Mouse (Mus musculus) thymus, postnatal 25 days (tissue): Measurements from ENCODE around the gene Snap25.

ENCODE experiments used
- DNase-seq: peaks from one replicate; pipeline ENCODE4 v3.0.0; 2022

Gene Snap25

DNA sequence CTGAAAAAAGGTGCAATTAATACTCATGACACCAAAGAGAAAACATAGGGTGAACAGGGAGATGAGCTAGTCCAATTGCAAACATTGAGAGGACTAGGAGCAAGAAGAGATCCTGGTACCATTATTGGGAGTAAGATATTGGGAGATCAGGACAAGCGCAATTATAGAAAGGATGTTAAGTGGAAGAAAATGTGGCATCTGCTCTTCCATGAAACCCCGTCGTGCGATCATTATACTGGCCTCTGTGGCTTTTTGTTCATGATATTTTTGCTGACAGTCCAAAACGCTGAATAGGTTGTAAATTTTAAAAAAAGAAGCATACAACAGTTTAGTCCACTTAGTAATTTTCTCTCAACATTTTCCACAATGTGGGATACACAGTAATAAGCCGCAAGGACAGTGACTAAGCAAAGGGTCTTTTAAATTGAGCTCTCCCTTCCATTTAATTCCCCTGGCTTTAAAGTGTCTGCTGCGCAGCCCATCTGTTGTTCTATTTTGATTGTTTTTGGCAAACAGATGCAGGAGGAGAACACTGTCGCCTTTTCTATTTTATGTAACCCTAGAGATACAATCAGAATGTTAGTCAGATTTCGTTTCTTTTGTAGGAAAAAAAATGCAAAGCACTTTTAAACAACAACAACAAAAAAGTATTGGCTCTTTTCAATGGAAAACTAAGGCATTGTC is 103.6 kb downstream of the Snap25 start:
- no peak for DNase-seq

GRCm38 (mm10) chr2:136823751-136824716 is 110.8 kb downstream of the Snap25 start:
- no peak for DNase-seq

DNA sequence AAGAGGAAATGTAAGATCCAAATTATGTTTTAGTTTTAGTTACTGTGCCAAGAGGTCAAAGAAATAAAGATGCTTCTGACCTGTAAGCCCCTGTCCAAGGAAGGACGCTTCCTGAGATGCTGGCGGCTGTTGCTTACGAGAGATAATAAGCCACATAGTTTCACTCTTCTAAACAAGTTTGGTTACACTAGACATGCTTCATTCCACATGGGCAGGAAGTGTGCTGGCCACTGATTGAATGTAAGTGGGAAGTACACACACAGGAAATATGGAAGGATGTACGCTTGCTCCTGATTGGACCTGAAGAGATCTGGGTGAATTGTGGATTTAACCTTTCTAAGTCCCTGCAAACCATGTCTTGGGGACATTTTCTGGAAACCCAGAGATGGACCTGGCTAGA is 114.4 kb downstream of the Snap25 start:
- DNase-seq, result no peak
